In genomic region chr9:42468360-42468759, GRCm38 (mm10) we compare ENCODE assay signal across 24 mouse cellular contexts. TPM values are rescaled to one million over a fixed set of nuclear protein-coding genes. Genes with fewer than 3 reads are reported as not detected.
DNase-seq lines count a peak whose midpoint lies in the region; ATAC-seq and TF ChIP-seq lines count a peak whose summit lies in the region.
"Had no signal": no experiment of that assay in that cellular context is flagged by ENCODE, and none has a peak within 500 bp of the region (broad histone marks: within the 10 kb centered on the region; RNA-seq: fewer than 3 reads in every experiment).

No protein-coding gene starts in this region.

- H3K4me3 ChIP-seq in layer of hippocampus, adult 2 months, result no peak overlapping the region
- no peak overlapping the region for H3K4me3 ChIP-seq in stomach, postnatal 0 days (ENCODE audit: low read depth, low read length)
- H3K4me3 ChIP-seq in heart, embryonic 11.5 days (ENCODE audit: low read depth, low read length), result no peak overlapping the region
- H3K4me3 ChIP-seq: forebrain, embryonic 12.5 days; heart, embryonic 10.5 days; hindbrain, embryonic 10.5 days; kidney, embryonic 15.5 days; limb, embryonic 13.5 days had no signal

- H3K36me3 ChIP-seq in stomach, postnatal 0 days (ENCODE audit: control insufficient read depth, insufficient read depth, low read length), result no peaks in the 10 kb centered on the region
- no peaks in the 10 kb centered on the region for H3K36me3 ChIP-seq in heart, embryonic 11.5 days (ENCODE audit: control insufficient read depth, insufficient read depth, low read length)
- H3K36me3 ChIP-seq: forebrain, embryonic 12.5 days had no signal

- peak overlapping the region; percentile 96; the same call in 1 of the 2 replicates for H3K27ac ChIP-seq in layer of hippocampus, adult 2 months
- no peak overlapping the region for H3K27ac ChIP-seq in stomach, postnatal 0 days (replicated peaks)
- H3K27ac ChIP-seq in heart, embryonic 11.5 days (ENCODE audit: low read depth, low read length), result no peak overlapping the region
- H3K27ac ChIP-seq: forebrain, embryonic 12.5 days; heart, embryonic 10.5 days; hindbrain, embryonic 10.5 days; kidney, embryonic 15.5 days; limb, embryonic 13.5 days had no signal

- H3K9ac ChIP-seq in stomach, postnatal 0 days (ENCODE audit: low read length), result no peak overlapping the region
- no peak overlapping the region for H3K9ac ChIP-seq in heart, embryonic 11.5 days (ENCODE audit: low read depth, low read length)
- H3K9ac ChIP-seq: forebrain, embryonic 12.5 days; kidney, embryonic 15.5 days; limb, embryonic 13.5 days had no signal

- WGBS in stomach, postnatal 0 days, result 89% methylated on average over 5 of the region's 5 CpGs
- WGBS in heart, embryonic 11.5 days (ENCODE audit: insufficient replicate concordance), result 86% methylated on average over 5 of the region's 5 CpGs

- H3K4me2 ChIP-seq in stomach, postnatal 0 days (replicated peaks; ENCODE audit: low read depth), result no peak overlapping the region
- no peak overlapping the region for H3K4me2 ChIP-seq in heart, embryonic 11.5 days
- H3K4me2 ChIP-seq: forebrain, embryonic 12.5 days; kidney, embryonic 15.5 days; limb, embryonic 13.5 days; liver, embryonic 11.5 days had no signal

- no peak for DNase-seq in layer of hippocampus, adult 2 months (ENCODE audit: low spot score in 2 of 2)
- DNase-seq in layer of hippocampus, adult 18-20 months (ENCODE audit: low spot score in 2 of 2), result no peak
- peak; percentile 36 for DNase-seq in thymus, postnatal 25 days
- no peak for DNase-seq in thymus, adult 18-20 months
- peak; percentile 15 for DNase-seq in naive thymus-derived CD4-positive, alpha-beta T cell, adult 2 months (ENCODE audit: low read depth)
- no peak for DNase-seq in stomach, postnatal 0 days (ENCODE audit: low spot score)
- DNase-seq: adrenal gland, postnatal 25 days; cerebellum, adult 11-12 months; cerebellum, postnatal 10 days; gastrocnemius, postnatal 10 days; kidney, adult 18-20 months; kidney, postnatal 25 days; lung, postnatal 36 days; midbrain, embryonic 14.5 days; right cerebral cortex, adult 18-20 months; spleen, adult 18-20 months had no signal

- ATAC-seq in stomach, postnatal 0 days (ENCODE audit: low FRiP score, low TSS enrichment), result no peak
- ATAC-seq in heart, embryonic 11.5 days (replicated peaks; ENCODE audit: insufficient number of reproducible peaks, low FRiP score, low TSS enrichment), result no peak
- ATAC-seq: hindbrain, embryonic 16.5 days had no signal

- H3K4me1 ChIP-seq in stomach, postnatal 0 days (replicated peaks; ENCODE audit: control insufficient read depth, insufficient read depth), result peaks cover 8% of the 10 kb centered on the region
- H3K4me1 ChIP-seq in heart, embryonic 11.5 days (ENCODE audit: control insufficient read depth, insufficient read depth, low read length), result peaks cover 13% of the 10 kb centered on the region

- no peaks in the 10 kb centered on the region for H3K9me3 ChIP-seq in stomach, postnatal 0 days (ENCODE audit: control insufficient read depth, low read length)
- no peaks in the 10 kb centered on the region for H3K9me3 ChIP-seq in heart, embryonic 11.5 days (replicated peaks; ENCODE audit: control insufficient read depth, low read length)
- H3K9me3 ChIP-seq: forebrain, embryonic 12.5 days; heart, embryonic 10.5 days; hindbrain, embryonic 10.5 days; kidney, embryonic 15.5 days; limb, embryonic 13.5 days had no signal

- no peak for TF ChIP-seq EP300 in stomach, postnatal 0 days (optimal IDR thresholded peaks at IDR 0.05)

- no peak for TF ChIP-seq CTCF in layer of hippocampus, adult 2 months (conservative IDR thresholded peaks at IDR 0.05)
- no peak for TF ChIP-seq CTCF in stomach, postnatal 0 days (IDR thresholded peaks at IDR 0.05; ENCODE audit: low read depth)

- no peaks in the 10 kb centered on the region for H3K27me3 ChIP-seq in stomach, postnatal 0 days (ENCODE audit: control insufficient read depth, insufficient read depth, low read length)
- peaks cover 31% of the 10 kb centered on the region for H3K27me3 ChIP-seq in heart, embryonic 11.5 days (ENCODE audit: control insufficient read depth, insufficient read depth, low read length)
- H3K27me3 ChIP-seq: kidney, embryonic 15.5 days; limb, embryonic 13.5 days had no signal

RNA-seq across cellular contexts. Expression of gene Tbcel, which starts 39.2 kb away (rescaled TPM):
- 10 to 100 TPM; 57.9 to 61.0 TPM for total RNA-seq in layer of hippocampus, adult 2 months (2021)
- total RNA-seq in layer of hippocampus, adult 18-20 months (2021), result 10 to 100 TPM; 57.3 to 60.6 TPM
- 2.9 and 3.0 TPM in 2 replicates for polyA plus RNA-seq in stomach, postnatal 0 days (2015; fragmentation: Nextera tagmentation; extraction: Ambion mirVana)
- polyA plus RNA-seq in heart, embryonic 11.5 days (2014; fragmentation: Nextera tagmentation; extraction: Ambion mirVana), result 4.3 and 4.6 TPM in 2 replicates

Comparison
In these comparisons a context has a peak if more than half of its experiments do, and no peak if none do; other contexts are left out.
1. DNase-seq: peak in thymus, postnatal 25 days (single experiment) and naive thymus-derived CD4-positive, alpha-beta T cell, adult 2 months (single experiment); none in layer of hippocampus, adult 2 months (0 of 2), layer of hippocampus, adult 18-20 months (0 of 2), thymus, adult 18-20 months (0 of 2) and stomach, postnatal 0 days (single experiment).